Mouse (Mus musculus): ENCODE results near the gene Pum1. TPM values are rescaled to one million over a fixed set of nuclear protein-coding genes. Genes with fewer than 3 reads are reported as not detected.

Gene Pum1
- polyA plus RNA-seq, 1 experiment from 2014 or later, result 120 TPM

DNA sequence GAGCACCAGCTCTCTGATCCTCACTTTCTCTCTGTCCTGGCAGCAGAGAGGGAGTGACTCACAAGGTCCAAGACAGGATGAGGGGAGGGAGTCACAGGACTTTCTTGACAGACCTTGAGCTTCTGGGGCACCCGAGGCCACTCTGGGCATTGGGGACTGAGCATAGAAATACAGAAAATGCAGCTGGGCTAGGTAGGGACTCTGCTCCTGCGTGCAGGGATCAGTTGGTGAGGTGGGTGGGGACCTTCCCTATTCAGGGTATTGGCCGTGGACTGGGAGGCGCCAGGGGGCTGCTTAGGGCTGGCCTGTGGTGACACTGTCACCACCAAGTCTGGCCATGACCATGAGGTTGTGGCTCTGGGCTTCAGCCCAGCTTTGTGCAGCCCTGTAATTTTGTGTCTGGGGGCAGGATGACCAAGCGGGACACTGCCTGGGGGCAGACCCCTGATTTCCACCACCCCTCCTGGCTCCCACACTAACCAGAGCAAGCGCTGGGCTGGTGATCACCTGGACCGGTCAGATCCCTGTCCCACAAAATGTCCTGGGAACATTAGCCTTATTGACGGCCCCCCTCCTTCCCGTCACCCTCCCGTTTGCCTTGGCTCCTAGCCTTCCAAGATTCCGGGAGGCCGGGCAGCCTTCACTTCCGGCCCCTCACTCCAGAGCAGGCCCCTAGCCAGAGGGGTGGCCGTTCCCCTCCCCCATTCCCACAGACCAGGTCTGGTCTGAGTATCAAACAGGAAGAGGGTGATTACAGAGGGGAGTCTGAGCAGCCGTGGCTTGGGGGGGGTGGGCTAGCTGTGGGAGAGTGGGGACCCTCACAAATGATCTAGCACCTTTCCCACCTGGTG lies 134.3 kb downstream of the Pum1 start:
- H3K9me3 ChIP-seq, result no peaks in the 10 kb centered on the region
- H3K4me3 ChIP-seq (replicated peaks), result no peak overlapping the region
- H3K27ac ChIP-seq, result no peak overlapping the region
- H3K36me3 ChIP-seq, result no peaks in the 10 kb centered on the region
- WGBS, result 46% methylated on average over 15 of the region's 15 CpGs
- peaks cover 8% of the 10 kb centered on the region; the same call in 1 of the 2 replicates for H3K27me3 ChIP-seq
- peaks cover 83% of the 10 kb centered on the region for H3K4me1 ChIP-seq (replicated peaks)
- ATAC-seq, result no peak
- peak overlapping the region; percentile 19; the same call in 1 of the 2 replicates for H3K4me2 ChIP-seq (replicated peaks)
- peak overlapping the region; percentile 52; the same call in 1 of the 2 replicates for H3K9ac ChIP-seq (replicated peaks)

DNA sequence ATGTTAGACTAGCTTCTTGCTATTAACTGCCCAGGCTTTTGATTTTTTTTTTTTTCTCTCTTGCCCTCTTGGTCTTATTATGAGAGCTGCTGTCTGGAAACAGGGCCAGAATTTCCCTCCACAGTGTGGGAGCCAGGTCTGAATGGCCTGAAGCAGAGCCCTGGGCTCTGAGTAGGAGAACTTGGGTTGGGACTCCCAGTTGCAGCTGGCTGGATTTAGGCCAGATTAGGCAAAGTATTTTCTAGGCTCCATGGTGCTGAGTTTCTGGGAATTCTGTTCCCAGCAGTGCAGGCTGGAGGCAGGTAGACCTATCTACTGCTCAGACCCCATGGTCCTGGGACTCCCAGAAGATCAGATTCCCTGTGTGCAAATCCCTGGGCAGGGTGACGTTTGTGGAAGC lies 135.3 kb downstream of the Pum1 start:
- Histone ChIP-seq H3K27me3 (peaks cover 4% of the 10 kb centered on the region; the same call in 1 of the 2 replicates), H3K9ac (replicated peaks) (no peak overlapping the region; the same call in 1 of the 2 replicates), H3K4me2 (replicated peaks) (no peak overlapping the region; the same call in 1 of the 2 replicates), H3K36me3 (0 out of 2 replicates have a peak, but pooled peaks cover 5% of the 10 kb centered on the region), H3K27ac (peak overlapping the region; percentile 65; the same call in 1 of the 2 replicates), H3K4me3 (replicated peaks) (no peak overlapping the region), H3K4me1 (replicated peaks) (peaks cover 87% of the 10 kb centered on the region), H3K9me3 (no peaks in the 10 kb centered on the region)
- WGBS, result 59% methylated on average over 1 of the region's 1 CpGs
- ATAC-seq, result no peak

DNA sequence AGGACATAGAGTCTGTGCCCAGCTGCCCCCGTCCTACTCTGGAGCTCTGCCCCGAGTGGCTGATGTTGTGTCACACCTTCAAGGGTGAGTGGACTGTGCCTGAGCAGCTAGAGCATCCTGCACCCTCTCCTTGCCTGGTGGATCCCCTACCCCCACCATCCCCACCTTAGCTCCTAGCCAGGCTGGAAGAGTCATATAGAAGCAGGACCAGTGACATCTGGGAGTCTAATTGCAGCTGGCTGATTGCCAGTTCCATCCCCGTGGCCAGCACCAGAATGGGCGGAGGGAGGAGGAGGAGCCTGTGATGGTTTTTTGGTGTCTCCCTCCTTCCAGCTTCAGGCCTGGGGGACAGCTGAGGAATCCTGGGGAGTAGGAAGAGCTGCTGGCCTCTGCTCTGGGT lies 136.0 kb downstream of the Pum1 start:
- ATAC-seq, result no peak
- H3K4me2 ChIP-seq (replicated peaks), result no peak overlapping the region
- H3K27me3 ChIP-seq, result peaks cover 3% of the 10 kb centered on the region; the same call in 1 of the 2 replicates
- H3K36me3 ChIP-seq, result 0 out of 2 replicates have a peak, but pooled peaks cover 5% of the 10 kb centered on the region
- no peaks in the 10 kb centered on the region for H3K9me3 ChIP-seq
- 49% methylated on average over 4 of the region's 4 CpGs for WGBS
- H3K4me3 ChIP-seq (replicated peaks), result no peak overlapping the region
- H3K9ac ChIP-seq (replicated peaks), result no peak overlapping the region; the same call in 1 of the 2 replicates
- 0 out of 2 replicates have a peak overlapping the region, but pooled peaks have one; percentile 65 for H3K27ac ChIP-seq
- peaks cover 89% of the 10 kb centered on the region for H3K4me1 ChIP-seq (replicated peaks)

DNA sequence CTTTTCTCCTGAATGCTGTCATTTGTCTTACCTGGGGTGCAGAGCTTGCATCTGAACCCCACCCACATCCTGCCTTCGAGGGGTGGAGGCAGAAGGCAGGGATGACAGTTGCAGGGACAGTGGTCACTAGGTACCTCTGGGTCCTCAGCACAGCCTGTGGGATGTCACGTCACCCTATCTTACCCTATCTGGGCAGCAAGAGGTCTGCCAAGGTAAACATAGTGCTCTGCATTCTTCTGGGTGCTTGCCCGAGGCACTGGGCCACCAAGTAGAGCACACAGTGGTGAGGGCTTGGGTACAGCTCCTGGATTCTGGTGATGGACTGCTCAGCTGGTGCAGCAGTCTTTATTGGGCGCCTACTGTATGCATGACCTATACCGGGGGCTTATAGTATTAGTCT lies 136.5 kb downstream of the Pum1 start:
- WGBS, result 76% methylated on average over 5 of the region's 5 CpGs
- H3K4me1 ChIP-seq (replicated peaks), result peaks cover 89% of the 10 kb centered on the region
- H3K9ac ChIP-seq (replicated peaks), result no peak overlapping the region
- H3K36me3 ChIP-seq, result 0 out of 2 replicates have a peak, but pooled peaks cover 5% of the 10 kb centered on the region
- no peak overlapping the region for H3K4me2 ChIP-seq (replicated peaks)
- no peak overlapping the region for H3K27ac ChIP-seq
- no peaks in the 10 kb centered on the region for H3K9me3 ChIP-seq
- peaks cover 3% of the 10 kb centered on the region; the same call in 1 of the 2 replicates for H3K27me3 ChIP-seq
- ATAC-seq, result no peak
- no peak overlapping the region for H3K4me3 ChIP-seq (replicated peaks)

DNA sequence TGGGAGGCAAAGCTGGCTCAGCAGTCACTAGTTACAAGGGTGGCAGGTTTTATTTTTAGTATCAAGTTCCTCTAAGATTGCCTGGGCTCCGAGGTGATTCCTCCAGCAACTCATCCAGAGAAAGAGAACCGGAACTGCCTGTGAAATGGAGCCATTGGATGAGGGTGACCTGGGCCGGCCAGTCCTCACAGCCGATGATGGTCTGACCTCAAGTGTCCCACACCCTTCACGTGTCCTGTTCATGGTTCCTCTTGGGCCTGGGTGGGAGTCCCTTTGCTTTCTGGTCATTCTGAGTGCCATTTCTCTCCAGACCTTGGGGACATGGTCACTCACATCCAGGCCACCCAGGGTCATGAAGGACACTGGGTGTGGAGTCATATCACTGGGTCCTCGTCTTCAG lies 137.0 kb downstream of the Pum1 start:
- no peak for ATAC-seq
- WGBS, result 96% methylated on average over 6 of the region's 6 CpGs

DNA sequence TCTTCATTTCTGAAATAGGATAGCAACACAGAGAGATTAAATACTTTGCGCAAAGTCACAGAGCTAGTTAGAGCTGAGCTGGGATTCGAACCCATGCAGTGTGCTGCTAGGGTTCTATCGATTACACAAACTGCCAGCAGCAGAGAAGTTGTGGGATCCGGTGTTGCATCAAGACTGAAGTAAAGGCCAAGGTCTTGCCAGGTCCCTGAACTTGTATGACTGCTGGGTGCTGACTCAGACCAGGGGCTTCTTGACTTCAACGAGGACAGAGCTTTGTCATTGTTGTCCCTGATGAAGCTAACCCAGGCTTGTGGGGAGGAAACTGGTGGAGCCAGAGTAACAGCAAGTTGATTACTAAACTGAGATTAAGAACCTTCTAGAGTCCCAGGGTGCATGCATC lies 138.1 kb downstream of the Pum1 start:
- no peak overlapping the region for H3K4me3 ChIP-seq (replicated peaks)
- H3K27ac ChIP-seq, result no peak overlapping the region
- H3K36me3 ChIP-seq, result 0 out of 2 replicates have a peak, but pooled peaks cover 5% of the 10 kb centered on the region
- WGBS, result 89% methylated on average over 5 of the region's 5 CpGs
- peaks cover 90% of the 10 kb centered on the region for H3K4me1 ChIP-seq (replicated peaks)
- ATAC-seq, result no peak
- no peaks in the 10 kb centered on the region for H3K27me3 ChIP-seq
- no peaks in the 10 kb centered on the region for H3K9me3 ChIP-seq
- no peak overlapping the region for H3K9ac ChIP-seq (replicated peaks)
- no peak overlapping the region for H3K4me2 ChIP-seq (replicated peaks)

More for the DNA sequence above, 137.0 kb downstream of the Pum1 start:
- Histone ChIP-seq H3K27me3 (0 out of 2 replicates have a peak, but pooled peaks cover 3% of the 10 kb centered on the region), H3K27ac (no peak overlapping the region), H3K9me3 (no peaks in the 10 kb centered on the region), H3K4me1 (replicated peaks) (peaks cover 89% of the 10 kb centered on the region), H3K4me3 (replicated peaks) (no peak overlapping the region), H3K4me2 (replicated peaks) (no peak overlapping the region), H3K36me3 (0 out of 2 replicates have a peak, but pooled peaks cover 5% of the 10 kb centered on the region), H3K9ac (replicated peaks) (no peak overlapping the region)

DNA sequence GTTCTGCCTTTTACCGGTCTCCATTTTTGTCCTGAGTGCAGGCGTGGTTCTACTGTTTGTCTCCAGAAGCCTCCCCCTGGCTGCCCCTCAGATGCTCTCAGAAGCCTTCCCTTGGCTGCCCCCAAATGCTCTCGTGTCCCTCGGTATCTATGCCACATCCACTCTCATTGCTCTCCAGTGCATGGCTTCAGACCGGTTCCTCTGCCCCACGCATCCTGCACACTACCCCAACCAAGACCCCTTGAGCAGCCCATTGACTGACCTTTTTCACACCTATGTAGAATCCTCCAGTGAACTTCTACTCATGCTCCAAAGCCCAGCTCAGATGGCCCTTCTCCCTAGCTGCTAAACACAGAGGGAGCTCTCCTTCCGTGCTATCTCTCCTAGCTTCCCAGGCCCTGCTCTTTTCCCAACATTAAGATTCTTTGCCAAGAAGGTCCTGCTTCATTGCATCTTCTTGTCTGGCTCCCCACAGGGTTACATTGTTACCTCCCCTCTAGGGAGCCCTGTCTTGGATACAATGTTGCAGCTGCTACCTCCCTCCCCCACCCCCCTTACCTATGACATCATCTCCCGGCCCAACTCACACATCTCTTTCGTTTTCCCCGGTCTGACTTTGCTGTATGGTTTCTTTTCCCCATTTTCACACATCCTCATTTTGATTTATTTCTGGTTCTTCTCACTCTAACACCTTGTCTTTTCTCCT lies 138.7 kb downstream of the Pum1 start:
- H3K27ac ChIP-seq, result peak overlapping the region; percentile 36
- no peaks in the 10 kb centered on the region for H3K9me3 ChIP-seq
- H3K4me1 ChIP-seq (replicated peaks), result peaks cover 88% of the 10 kb centered on the region
- no peaks in the 10 kb centered on the region for H3K27me3 ChIP-seq
- WGBS, result 47% methylated on average over 10 of the region's 10 CpGs
- no peak overlapping the region for H3K9ac ChIP-seq (replicated peaks)
- no peak overlapping the region for H3K4me3 ChIP-seq (replicated peaks)
- 0 out of 2 replicates have a peak, but pooled peaks cover 5% of the 10 kb centered on the region for H3K36me3 ChIP-seq
- H3K4me2 ChIP-seq (replicated peaks), result no peak overlapping the region
- ATAC-seq, result 0 out of 2 replicates have a peak, but pooled peaks have one; percentile 12

DNA sequence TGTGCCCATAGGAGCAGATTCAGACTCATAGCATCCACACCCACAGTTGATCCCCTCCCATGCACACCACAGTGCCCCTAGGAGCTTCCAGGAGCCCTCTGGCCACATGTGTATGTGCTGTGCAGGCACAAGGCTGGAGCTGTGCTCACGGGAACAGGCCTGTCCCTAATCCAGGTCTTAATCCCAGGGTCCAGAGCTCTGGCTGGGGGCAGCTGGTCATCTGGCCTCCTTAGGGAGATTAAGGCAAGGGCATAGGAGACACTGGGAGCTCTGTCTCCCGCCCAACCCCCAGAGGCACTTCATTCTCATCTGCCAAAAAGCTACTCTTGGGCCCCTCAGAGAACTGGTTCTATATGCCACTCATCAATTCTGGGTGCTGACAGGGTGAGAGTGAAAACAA lies 140.5 kb downstream of the Pum1 start:
- Histone ChIP-seq H3K9me3 (no peaks in the 10 kb centered on the region), H3K27ac (peak overlapping the region; percentile 30; the same call in 1 of the 2 replicates), H3K9ac (replicated peaks) (no peak overlapping the region), H3K4me1 (replicated peaks) (peaks cover 79% of the 10 kb centered on the region), H3K27me3 (no peaks in the 10 kb centered on the region), H3K4me3 (replicated peaks) (no peak overlapping the region), H3K4me2 (replicated peaks) (no peak overlapping the region), H3K36me3 (0 out of 2 replicates have a peak, but pooled peaks cover 5% of the 10 kb centered on the region)
- no peak for ATAC-seq
- WGBS, result 49% methylated on average over 2 of the region's 2 CpGs

DNA sequence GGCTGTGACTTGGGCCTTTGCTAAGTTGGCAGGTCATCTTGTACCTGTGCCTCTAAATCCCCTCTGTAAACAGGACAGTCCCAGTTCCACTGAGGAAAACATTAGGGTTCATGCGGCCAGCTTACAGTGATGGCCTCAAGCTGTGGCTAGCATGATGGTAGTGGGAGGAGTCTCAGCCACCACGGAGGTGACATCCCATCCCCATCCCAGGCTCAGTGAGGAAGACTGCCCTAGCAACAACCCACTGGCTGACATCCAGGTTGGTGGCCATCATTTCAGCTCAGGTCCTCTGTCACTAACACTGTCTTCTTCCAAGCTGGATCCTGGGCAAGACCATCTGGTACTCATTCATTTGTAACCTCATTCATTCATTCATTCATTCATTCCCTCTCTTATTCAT lies 141.2 kb downstream of the Pum1 start:
- no peaks in the 10 kb centered on the region for H3K9me3 ChIP-seq
- no peak overlapping the region for H3K4me3 ChIP-seq (replicated peaks)
- H3K9ac ChIP-seq (replicated peaks), result no peak overlapping the region
- WGBS, result 60% methylated on average over 2 of the region's 2 CpGs
- no peak for ATAC-seq
- H3K27me3 ChIP-seq, result no peaks in the 10 kb centered on the region
- H3K4me2 ChIP-seq (replicated peaks), result no peak overlapping the region
- H3K36me3 ChIP-seq, result 0 out of 2 replicates have a peak, but pooled peaks cover 5% of the 10 kb centered on the region
- peak overlapping the region; percentile 86 for H3K27ac ChIP-seq
- peaks cover 77% of the 10 kb centered on the region for H3K4me1 ChIP-seq (replicated peaks)

DNA sequence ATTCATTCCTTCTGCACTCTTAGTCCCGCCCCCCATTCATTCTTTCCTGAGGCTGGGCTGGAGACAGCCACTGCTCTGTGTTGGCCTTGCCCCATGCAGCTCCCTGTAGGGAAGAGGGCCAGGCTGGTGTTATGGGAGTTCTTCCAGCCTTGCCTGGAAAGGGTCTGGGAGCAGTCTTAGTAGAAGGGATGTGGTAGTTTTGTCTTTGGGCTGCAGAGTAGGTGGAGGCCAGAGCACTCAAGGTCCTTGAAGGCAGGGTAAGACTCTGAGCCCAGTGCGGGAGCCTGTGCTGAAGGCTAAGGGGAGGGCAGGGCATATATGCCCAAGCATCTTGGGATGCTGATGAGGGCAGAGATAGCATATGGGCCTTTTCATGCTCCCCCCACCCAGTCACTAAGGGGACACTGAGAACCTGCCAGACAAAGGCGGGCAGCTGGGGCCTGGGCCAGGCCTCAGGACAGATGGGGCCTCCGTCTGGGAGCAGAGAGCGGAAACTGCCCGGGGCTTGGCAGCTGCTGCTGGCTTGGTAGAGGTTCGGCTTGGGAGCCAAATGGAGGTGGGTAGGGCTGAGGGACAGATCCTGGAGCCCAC lies 141.7 kb downstream of the Pum1 start:
- 35% methylated on average over 7 of the region's 7 CpGs for WGBS
- no peaks in the 10 kb centered on the region for H3K9me3 ChIP-seq
- ATAC-seq, result peak; percentile 69
- H3K36me3 ChIP-seq, result 0 out of 2 replicates have a peak, but pooled peaks cover 5% of the 10 kb centered on the region
- 0 out of 2 replicates have a peak overlapping the region, but pooled peaks have one; percentile 3 for H3K4me2 ChIP-seq (replicated peaks)
- peak overlapping the region; percentile 86 for H3K27ac ChIP-seq
- peaks cover 77% of the 10 kb centered on the region for H3K4me1 ChIP-seq (replicated peaks)
- H3K27me3 ChIP-seq, result no peaks in the 10 kb centered on the region
- H3K9ac ChIP-seq (replicated peaks), result peak overlapping the region; percentile 39; the same call in 1 of the 2 replicates
- H3K4me3 ChIP-seq (replicated peaks), result no peak overlapping the region

DNA sequence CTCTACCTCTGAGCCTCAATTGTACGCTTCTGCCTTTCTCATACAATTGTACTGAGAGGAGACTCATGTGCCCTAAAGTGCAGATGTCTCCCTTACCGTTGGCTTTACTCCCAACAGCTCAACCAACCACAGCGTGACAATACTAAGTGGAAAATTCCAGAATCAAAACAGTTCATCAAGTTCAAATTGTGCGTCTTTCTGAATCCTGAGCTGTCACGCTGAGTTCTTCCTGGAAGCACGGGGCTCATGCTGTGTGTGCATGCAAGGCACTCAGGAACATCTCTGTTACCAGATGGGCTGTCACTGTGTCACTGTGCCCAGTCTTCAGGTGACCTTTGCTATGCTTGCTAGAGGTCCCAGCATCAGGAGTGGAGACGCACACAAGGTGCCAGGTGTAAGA lies 142.6 kb downstream of the Pum1 start:
- no peak overlapping the region for H3K9ac ChIP-seq (replicated peaks)
- no peaks in the 10 kb centered on the region for H3K27me3 ChIP-seq
- H3K4me1 ChIP-seq (replicated peaks), result peaks cover 76% of the 10 kb centered on the region
- no peaks in the 10 kb centered on the region for H3K9me3 ChIP-seq
- 0 out of 2 replicates have a peak, but pooled peaks cover 5% of the 10 kb centered on the region for H3K36me3 ChIP-seq
- no peak overlapping the region for H3K4me3 ChIP-seq (replicated peaks)
- H3K27ac ChIP-seq, result peak overlapping the region; percentile 86; the same call in 1 of the 2 replicates
- WGBS, result 78% methylated on average over 7 of the region's 7 CpGs
- no peak overlapping the region for H3K4me2 ChIP-seq (replicated peaks)
- no peak for ATAC-seq

Data from midbrain, embryonic 13.5 days (tissue).